Mouse (Mus musculus): Measurements from ENCODE around the gene Mapk1ip1.
A peak's percentile ranks its signal among the peaks of the same experiment; 100 is the strongest.

Gene Mapk1ip1

DNA sequence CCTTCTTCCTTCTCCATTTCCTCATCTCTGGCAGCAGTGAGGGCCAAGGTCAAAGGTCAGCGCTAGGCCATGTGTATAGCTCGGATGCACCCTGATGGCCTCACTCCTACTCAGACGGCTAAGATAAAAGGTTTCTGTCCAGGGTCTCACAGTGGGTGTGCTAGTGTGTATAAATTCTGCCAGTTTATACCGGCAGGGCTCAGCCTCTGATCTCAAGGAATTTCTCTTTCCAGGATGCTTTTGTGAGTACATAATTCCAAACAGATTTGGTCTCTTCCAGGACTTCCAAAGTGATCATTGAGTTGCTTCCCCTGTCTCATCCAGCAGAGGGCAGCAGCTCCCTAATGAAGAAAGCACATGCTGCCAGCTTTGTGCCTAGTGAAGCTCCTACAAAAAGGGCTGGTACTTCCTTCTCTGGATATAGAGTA lies 5.5 kb downstream of the Mapk1ip1 start:
- peak; percentile 87 for DNase-seq (ENCODE audit: low read depth, low spot score)

DNA sequence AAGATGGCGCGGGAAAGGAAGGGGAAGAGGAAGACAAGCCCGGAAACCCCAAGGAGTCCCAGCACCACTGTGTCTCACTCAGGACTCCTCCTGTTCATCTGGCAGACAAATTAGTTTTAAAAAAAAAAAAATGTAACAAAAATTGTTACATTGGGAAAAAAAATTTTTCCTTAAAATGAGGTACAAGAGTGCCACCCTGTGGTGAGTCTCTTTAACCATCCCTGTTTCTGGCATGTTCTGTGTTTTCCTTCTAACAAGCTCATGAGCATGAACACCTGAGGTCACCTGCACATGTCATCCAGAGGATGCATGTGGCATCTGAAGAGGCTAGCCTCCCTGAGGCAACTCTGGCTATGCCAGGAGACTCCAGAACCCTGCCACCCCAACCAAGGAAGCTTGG lies 11.0 kb downstream of the Mapk1ip1 start:
- DNase-seq (ENCODE audit: low read depth, low spot score) = no peak

DNA sequence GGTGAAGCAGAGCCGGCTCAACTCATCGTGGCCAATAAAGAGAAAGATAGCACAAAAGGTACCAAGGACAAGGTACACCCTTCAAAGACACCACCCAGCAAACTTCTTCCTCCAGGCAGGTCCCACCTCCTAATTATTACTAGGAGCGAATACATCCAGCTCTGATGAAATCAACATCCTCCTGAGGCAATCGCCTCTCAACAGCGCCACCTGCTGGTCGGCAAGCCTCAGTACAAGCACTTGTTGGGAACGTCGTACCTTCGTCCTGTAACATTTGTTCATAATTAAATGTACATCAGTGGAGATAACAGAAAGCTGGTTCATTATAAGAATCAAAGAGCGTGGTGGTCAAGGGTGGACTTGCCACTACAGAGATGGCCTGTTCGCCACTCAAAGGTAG lies 18.3 kb downstream of the Mapk1ip1 start:
- peak; percentile 76 for DNase-seq (ENCODE audit: low read depth, low spot score)

DNA sequence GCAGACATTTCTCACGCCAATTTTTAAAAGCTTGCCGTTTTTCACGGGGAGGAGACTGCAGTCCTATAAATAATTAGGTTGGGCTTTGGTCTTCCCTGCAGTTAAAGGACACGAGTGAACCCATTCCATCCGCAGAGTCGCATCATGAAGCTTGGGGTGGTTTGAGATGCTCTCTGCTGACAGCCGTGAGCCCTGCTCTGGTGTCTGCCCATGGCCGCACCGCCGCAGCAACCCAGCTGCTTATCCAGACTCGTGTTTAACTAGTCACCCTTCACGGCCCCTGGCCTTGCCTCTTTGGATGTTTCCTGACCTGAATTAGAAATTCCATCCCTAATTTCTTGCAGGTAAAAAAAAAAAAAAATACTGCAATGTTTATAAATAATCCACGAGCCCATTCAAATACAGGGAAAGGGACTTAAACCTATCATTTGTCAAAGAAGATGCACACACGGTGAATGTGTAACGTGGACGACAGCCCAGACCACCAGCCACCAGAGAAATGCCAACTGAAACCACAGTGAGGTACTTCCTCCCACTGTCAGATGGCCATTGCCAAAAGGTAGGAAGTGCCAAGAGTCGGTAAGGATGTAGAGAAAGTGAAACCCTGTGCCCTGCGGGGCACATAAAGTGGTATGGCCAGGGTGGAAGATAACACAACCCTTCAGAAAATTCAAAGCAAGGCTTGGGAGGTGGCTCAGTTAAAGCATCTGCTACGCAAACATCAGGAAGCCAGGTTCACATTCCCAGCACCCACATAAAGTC lies 20.9 kb downstream of the Mapk1ip1 start:
- no peak for DNase-seq (ENCODE audit: low read depth, low spot score)

DNA sequence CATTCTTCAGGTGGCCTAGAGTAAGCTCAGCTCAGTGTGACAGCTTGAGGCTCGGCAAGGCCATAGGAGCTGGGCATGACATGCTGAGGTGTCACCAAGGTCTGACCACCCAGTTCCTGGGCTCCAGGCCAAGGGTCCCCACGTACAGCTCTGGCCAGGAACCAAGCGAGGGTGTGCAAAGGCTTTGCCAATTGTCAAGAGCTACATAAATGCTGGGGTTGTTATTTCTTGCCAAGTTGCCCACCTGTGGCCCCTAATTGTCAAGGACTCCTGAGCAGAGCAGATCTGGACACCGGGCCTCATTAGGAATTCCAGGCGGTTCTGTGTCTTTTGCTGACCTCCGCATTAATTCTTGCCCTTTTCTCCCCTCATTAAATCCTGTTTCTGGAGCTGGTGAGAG lies 21.6 kb downstream of the Mapk1ip1 start:
- no peak for DNase-seq (ENCODE audit: low read depth, low spot score)

DNA sequence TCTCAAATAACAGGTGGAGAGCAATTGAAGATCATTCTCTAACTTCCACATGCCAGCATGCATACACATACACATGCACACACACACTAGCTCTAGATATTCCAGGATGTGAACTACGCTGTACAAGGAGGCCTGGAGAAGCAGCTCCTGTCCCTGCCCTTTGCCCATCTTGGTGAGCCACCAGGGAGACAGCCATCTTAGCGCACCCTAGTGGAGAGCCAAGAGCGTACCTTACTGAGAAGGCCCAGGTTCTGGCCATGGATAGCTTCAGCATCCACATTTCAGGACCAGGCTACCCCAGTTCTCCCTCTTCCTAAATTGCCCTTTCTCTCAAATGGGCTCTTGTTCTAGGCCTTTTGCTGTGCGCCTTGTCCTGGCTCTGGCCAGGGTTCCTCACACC lies 27.8 kb downstream of the Mapk1ip1 start:
- DNase-seq (ENCODE audit: low read depth, low spot score) = peak; percentile 34

DNA sequence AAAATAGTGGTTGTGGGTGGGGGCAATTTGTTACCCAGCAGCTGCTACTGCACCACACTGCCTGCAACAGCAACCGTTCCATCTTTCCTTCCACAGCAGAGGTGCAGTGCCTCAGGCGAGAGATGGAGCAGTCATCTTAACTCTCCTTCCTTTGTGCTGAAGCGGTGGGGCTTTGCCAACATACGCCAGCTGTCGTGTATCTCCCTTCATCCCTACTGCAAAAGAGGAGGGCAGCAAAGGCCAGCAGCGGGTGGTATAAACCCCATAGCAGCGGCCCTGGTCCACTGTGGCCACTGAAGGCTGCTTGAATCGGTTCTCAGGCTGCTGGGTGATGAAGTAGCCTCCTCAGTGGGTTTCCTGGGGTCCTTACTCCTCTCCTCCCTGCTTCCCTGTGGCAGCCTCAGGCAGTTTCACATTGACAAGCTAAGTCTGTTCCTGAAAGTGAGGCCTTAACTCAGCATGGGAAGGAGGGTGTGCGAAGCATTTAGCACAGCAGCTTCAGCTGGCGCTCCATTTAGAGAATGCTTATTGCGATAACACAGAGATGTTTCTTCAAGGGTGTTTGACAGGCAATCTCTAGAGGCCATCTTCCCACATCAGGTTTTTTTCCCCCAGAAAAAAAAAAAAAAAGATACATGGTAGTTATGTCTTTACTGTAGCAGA lies 32.7 kb downstream of the Mapk1ip1 start:
- DNase-seq (ENCODE audit: low read depth, low spot score) = no peak

DNA sequence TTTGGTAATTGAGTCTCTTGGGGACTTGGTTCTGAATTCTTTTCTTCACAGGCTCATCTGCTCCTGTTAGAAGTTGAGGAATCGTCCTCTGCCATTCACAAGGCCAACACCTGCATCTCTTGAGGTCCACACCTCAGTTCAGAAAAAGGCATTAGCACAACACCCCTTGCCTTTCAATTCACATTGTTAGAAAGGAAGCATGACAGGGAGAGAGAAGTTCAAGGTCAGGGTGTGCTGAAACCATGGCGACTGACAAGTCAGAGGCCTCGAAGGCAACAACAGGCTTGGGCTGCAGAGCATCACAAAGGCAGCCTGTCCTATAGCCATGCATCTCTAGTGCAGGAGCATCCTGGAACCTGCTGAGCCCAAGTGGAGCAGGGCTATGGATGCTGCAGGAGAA lies 38.9 kb downstream of the Mapk1ip1 start:
- DNase-seq (ENCODE audit: low read depth, low spot score) = peak; percentile 63

DNA sequence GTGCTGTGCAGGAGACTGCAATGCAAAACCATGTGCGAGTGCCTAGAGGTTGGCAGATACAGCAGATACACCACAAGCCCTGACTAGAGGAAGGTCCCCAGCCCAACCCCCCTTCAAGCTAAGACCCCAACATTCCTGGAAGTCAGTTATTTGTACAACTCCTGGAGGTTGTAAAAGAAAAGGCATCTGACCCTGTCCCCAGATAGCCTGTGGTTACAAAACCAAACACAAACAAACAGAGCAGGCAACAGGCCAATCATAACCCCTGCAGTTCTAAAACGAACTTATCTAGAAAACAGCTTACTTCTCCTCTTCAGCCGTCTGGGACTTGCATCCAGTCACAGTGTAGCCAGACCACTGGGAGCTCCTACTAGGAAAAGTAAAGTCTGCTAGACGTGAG lies 42.7 kb downstream of the Mapk1ip1 start:
- DNase-seq (ENCODE audit: low read depth, low spot score) = no peak

DNA sequence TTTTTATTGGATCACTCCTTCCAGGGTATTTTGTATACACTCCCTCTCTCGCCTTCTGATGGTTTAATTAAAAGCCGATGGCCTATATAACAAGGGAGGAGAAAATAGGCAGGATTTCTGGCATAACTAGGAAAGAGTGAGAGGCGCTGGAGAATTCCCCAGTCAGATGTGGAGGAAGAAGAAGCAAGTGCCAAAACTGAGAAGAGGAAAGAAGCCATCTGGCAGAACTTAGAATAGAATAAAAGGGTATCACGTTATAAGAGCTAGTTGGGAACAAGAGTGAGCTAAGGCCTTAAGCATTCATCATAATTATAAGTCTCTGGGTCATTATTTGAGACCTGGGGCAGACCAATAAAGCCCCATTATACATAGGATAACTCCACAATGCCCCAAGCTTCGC lies 58.0 kb downstream of the Mapk1ip1 start:
- no peak for DNase-seq (ENCODE audit: low read depth, low spot score)
